Mouse (Mus musculus): ENCODE measurements around the gene Klhl18.

DNA sequence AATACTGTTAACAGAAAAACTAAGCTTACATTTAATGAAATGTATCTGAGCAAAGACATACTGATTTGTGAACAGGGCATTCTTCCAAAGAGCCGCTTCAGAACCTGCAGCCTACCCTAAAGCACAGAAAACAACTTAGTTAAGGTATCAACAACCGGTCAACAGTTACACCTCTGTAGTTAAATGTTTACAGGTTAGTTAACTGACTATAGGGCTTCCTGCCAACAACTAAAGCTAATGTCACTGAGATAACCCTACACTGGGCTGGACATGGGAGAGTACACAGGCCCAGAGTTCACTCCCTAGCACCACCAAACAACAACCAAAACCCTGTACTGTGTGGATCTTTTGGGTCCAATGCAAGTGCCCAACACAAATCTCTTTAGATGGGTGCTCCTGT lies 73.8 kb downstream of the Klhl18 start:
- TF ChIP-seq CTCF (IDR thresholded peaks at IDR 0.05; ENCODE audit: borderline replicate concordance, insufficient read depth, low read length) (no peak), POLR2A (IDR thresholded peaks at IDR 0.05; ENCODE audit: low read depth, low read length) (no peak)

Data from embryonic fibroblast, embryonic 13.5 days (primary cell).